Mouse (Mus musculus) lung, adult 2 months (tissue): ENCODE results near the gene Heg1.

Experiments used
- CTCF ChIP-seq: fragments of 200-500 bp; IDR thresholded peaks from 2 replicates; pipeline ENCODE4 v1.5.1; 2011; ENCODE audit warnings: mild to moderate bottlenecking, low read length, control low read depth; ENCODE audit not compliant: insufficient read depth
- POLR2A ChIP-seq: fragments of 200-500 bp; IDR thresholded peaks from 2 replicates; pipeline ENCODE4 v1.6.1; 2011; ENCODE audit warnings: low read depth, mild to moderate bottlenecking, control low read depth, low read length, borderline replicate concordance; ENCODE audit errors: extremely low read depth

DNA sequence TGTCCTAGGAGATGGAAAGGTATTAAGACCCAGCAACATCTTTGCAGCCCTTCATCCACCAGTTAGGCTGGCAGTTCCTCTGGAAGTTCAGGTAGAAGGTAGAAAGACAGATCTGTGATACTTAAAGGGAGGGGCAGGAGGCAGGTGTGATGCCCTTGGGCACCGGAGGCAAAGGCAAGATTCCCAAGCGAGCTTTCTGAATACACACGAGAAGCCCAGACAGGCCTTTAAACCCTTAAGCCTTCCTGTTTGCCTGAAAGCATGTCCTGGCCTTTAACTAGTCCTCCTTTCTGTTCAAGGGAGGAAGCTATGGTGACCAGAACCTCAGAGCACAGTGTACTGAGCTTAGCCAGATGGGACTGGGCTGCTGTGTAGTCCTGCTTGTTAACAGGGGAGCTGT, 1.5 kb upstream of the Heg1 start:
- TF ChIP-seq CTCF: no peak
- TF ChIP-seq POLR2A: no peak
